Mouse (Mus musculus): ENCODE data around the gene Unc13a. TPM values are rescaled to one million over a fixed set of nuclear protein-coding genes. Genes with fewer than 3 reads are reported as not detected.

Unc13a gene
- polyA plus RNA-seq (2017; shearing (Covaris generic)) = 0.63 TPM

DNA sequence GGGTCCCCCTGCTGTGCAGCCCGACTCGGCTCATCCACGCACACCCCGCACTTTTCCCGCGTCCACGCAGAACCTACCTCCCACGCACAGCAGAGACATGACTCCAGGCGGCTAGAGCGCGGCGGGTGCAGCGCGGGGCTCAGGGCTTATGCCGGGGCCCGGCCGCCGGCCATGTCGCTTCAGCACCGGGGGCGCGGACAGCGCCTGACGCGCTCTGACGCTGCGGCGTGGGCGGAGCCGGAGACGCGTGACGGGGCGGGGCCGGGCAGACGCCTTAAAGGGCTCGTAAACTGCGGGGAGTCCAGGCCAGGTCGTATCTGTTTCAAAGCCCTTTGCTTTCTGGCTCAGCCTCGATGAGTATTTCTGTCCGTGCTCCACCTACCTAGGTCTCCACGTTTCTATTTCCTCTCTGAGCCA is at the start of gene Unc13a:
Unc13a (minus strand) TSS at position 209 of the 417 bp plus-strand sequence.

GRCm38 (mm10) chr8:71701414-71702086 is 30.0 kb upstream of the Unc13a start, which contains the start of gene B3gnt3:
B3gnt3 (minus strand) TSS chr8:71701789.

DNA sequence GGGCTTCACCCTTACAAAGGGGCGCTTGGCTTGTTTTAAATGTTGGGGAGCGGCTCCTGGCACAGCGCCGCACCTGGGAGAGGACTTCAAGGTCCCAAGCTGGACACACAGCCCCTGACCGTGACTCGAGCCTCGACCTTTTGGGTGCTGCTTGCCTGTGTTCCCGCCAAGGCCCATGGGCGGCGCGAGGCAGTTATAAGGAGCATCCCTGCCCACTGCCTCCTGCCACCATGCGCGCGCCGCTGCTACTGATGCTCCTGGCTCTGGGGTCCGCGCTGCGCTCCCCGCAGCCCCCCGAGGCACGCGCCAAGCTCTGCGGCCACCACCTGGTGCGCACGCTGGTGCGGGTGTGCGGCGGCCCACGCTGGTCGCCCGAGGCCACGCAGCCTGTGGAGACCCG is 17.5 kb upstream of the Unc13a start, which contains the start of gene Insl3:
Insl3 (plus strand) TSS at position 187 of the 400 bp plus-strand sequence.

GRCm38 (mm10) chr8:71676020-71676741 is 4.6 kb upstream of the Unc13a start, which contains the start of gene Jak3:
Jak3 (plus strand) TSS chr8:71676296.

GRCm38 (mm10) chr8:71610822-71611651 is 60.5 kb downstream of the Unc13a start, which contains the start of gene Colgalt1:
Colgalt1 (plus strand) TSS chr8:71610998.

GRCm38 (mm10) chr8:71597451-71597850 is 74.1 kb downstream of the Unc13a start, which contains the start of gene Fam129c:
Fam129c (plus strand) TSS chr8:71597648.

GRCm38 (mm10) chr8:71591471-71592373 is 79.8 kb downstream of the Unc13a start, which contains the start of gene Pgls:
Pgls (plus strand) TSS chr8:71592176.

Other genes with a start within 250 kb of the Unc13a start
- gene Abhd8, start 208.1 kb downstream of the Unc13a start, polyA plus RNA-seq (2017; shearing (Covaris generic)) = 156 TPM
- 72.6 TPM for gene Mrpl34, start 206.8 kb downstream of the Unc13a start, polyA plus RNA-seq (2017; shearing (Covaris generic))
- 106 TPM for gene Dda1, start 202.6 kb downstream of the Unc13a start, polyA plus RNA-seq (2017; shearing (Covaris generic))
- 16.2 TPM for gene Ano8, start 185.8 kb downstream of the Unc13a start, polyA plus RNA-seq (2017; shearing (Covaris generic))
- 10.7 TPM for gene Gtpbp3, start 183.7 kb downstream of the Unc13a start, polyA plus RNA-seq (2017; shearing (Covaris generic))
- gene Plvap, start 160.0 kb downstream of the Unc13a start, polyA plus RNA-seq (2017; shearing (Covaris generic)) = 0.55 TPM
- 0.19 TPM for gene Ccdc194, start 146.0 kb downstream of the Unc13a start, polyA plus RNA-seq (2017; shearing (Covaris generic))
- gene Bst2, start 134.3 kb downstream of the Unc13a start, polyA plus RNA-seq (2017; shearing (Covaris generic)) = 116 TPM
- gene Mvb12a, start 128.8 kb downstream of the Unc13a start, polyA plus RNA-seq (2017; shearing (Covaris generic)) = 96.2 TPM
- gene Tmem221, start 112.9 kb downstream of the Unc13a start, polyA plus RNA-seq (2017; shearing (Covaris generic)) = 2.2 TPM
- 0.25 TPM for gene Nxnl1, start 105.2 kb downstream of the Unc13a start, polyA plus RNA-seq (2017; shearing (Covaris generic))
- 15.6 TPM for gene Slc27a1, start 102.9 kb downstream of the Unc13a start, polyA plus RNA-seq (2017; shearing (Covaris generic))
- 115 TPM for gene Pgls, start 79.6 kb downstream of the Unc13a start, polyA plus RNA-seq (2017; shearing (Covaris generic))
- 13.0 TPM for gene Fam129c, start 74.1 kb downstream of the Unc13a start, polyA plus RNA-seq (2017; shearing (Covaris generic))
- gene Colgalt1, start 60.8 kb downstream of the Unc13a start, polyA plus RNA-seq (2017; shearing (Covaris generic)) = 51.1 TPM
- 166 TPM for gene Jak3, start 4.5 kb upstream of the Unc13a start, polyA plus RNA-seq (2017; shearing (Covaris generic))
- gene Insl3, start 17.5 kb upstream of the Unc13a start, polyA plus RNA-seq (2017; shearing (Covaris generic)) = 47.0 TPM
- gene B3gnt3, start 30.0 kb upstream of the Unc13a start, polyA plus RNA-seq (2017; shearing (Covaris generic)) = 6.1 TPM
- 249 TPM for gene Fcho1, start 54.0 kb upstream of the Unc13a start, polyA plus RNA-seq (2017; shearing (Covaris generic))
- 11.2 TPM for gene Zfp709, start 210.3 kb upstream of the Unc13a start, polyA plus RNA-seq (2017; shearing (Covaris generic))
- gene Zfp882, start 236.9 kb upstream of the Unc13a start, polyA plus RNA-seq (2017; shearing (Covaris generic)) = 7.3 TPM
- 17.5 TPM for gene Zfp617, start 236.9 kb upstream of the Unc13a start, polyA plus RNA-seq (2017; shearing (Covaris generic))